Mouse (Mus musculus): Measurements from ENCODE around the gene Alpi.

The Alpi gene

DNA sequence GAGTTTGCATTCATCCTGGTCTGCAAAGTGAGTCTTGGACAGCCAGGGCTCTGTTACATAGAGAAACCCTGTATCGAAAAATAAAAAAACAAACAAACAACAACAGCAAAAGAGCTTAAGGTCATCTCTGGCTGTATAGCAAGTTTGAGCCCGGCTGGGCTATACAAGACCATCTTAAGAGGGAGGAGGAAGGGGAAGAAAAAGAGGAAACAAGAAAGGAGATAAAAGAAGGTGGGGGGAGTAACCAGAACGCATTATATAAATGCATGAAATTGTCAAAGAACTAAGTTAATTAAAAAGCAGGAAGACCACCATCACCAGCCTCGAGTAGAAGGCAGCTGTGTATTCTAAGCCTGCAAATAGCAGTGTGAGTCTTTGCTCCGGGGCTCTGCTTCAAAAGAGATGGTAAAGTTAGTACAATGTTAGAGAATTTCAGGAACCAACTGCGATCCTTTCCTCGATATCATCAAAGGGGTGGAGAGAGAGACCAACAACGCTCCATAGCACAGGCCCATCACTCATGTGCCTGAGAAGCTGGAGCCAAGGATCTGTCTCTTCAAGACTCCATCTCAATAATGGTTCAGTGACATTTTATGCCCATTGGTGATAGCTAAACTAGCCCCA, 42.3 kb downstream of the Alpi start:
- DNase-seq: no peak

DNA sequence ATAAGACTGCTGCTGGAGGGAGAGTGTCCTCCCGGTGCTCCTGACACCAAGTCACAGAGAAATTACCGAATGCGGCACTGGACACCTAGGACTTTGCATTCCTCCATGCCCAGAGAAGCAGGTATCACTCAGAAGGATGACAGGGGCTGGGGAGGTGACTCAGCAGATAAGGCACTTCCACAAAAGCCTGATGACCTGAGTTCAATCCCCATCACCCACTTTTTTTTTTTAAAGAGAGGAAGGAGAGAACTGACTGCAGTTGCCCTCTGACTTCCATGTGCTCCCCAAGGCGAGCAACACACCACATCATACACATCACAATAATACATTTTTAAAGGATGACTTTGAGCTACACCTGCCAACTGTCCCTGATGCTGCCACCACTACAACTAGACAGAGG, 44.3 kb downstream of the Alpi start:
- no peak for DNase-seq

DNA sequence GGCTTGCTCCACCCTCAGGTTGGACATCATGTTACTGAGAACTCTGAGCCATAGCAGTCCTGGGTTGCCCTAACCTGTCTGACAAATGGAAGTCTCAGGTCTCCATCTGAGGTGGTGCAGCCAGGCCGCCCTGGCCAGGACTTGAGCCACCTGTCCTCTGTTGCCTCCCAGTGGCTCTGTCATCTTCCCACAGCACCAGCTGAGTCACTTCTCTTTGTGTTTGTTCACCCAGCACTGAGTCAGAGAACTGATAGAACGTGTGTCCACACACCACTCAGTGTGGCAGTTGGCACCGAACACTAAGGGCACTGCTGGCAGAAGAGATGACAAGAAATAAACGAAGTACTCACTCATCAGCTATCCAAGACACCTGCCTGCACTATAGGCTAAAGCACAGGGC, 50.0 kb downstream of the Alpi start:
- DNase-seq: no peak

DNA sequence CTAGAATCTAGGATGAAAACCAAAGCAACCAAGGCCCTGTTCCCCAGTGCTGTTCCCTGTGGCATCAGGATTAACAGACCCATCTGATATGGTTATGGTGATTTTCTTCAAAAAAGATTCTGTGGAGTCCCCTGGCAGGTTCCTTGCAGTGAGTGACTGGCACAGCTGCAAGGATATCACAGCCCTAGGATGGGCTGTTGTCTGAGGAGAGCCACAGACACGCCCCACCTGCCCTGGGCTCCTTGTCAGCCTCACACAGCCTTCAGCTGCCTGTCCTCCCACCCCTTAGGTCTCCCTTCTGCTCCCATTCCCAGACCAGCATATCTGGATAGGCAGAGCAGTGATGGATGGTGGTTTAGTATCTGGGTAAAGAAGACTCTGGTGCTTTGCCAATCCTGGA, 50.7 kb downstream of the Alpi start:
- no peak for DNase-seq

DNA sequence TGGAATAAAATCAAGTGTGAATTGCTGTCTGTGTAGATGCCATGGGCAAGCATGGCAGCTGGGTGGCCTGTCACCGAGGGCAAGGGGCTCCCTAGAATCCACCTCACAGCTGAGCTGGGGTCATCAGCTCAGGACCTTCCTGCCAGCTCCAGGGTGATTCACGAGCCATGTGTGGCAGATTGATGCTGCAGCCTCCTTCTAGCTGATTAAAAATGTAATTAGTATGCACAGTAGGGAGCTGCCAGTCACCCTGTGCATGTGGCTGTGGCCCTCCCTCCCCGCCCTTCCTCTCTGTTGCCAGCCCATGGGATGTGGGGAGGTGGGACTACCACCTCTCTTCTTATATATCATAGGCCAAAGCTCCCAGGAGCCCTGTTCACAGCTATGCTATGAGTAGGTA, 51.3 kb downstream of the Alpi start:
- no peak for DNase-seq
